Mouse (Mus musculus) intestine, embryonic 16.5 days (tissue): ENCODE results near the gene Gsx1. TPM values are rescaled to one million over a fixed set of nuclear protein-coding genes. Genes with fewer than 3 reads are reported as not detected.
A peak's percentile ranks its signal among the peaks of the same experiment; 100 is the strongest.

ENCODE experiments used
- ATAC-seq: fragments of 200-750 bp; cut with Nextera tagmentation; 2 replicates; pipeline ENCODE4 v1.8.0; 2017; ENCODE audit warnings: moderate TSS enrichment, moderate library complexity
- H3K27ac ChIP-seq: fragments of 300-500 bp; sonication (generic); 2 replicates; pipeline ENCODE4 v1.5.1; 2014; ENCODE audit warnings: mild to moderate bottlenecking, low read length
- H3K27me3 ChIP-seq: fragments of 300-500 bp; sonication (generic); replicated peaks from 2 replicates; pipeline ENCODE4 v1.6.1; 2014; ENCODE audit warnings: low read length, control low read depth, mixed read lengths; ENCODE audit not compliant: control insufficient read depth, insufficient read depth
- H3K36me3 ChIP-seq: fragments of 300-500 bp; sonication (generic); 2 replicates; pipeline ENCODE4 v1.6.1; 2014; ENCODE audit warnings: low read length, control low read depth; ENCODE audit not compliant: control insufficient read depth, insufficient read depth
- H3K4me1 ChIP-seq: fragments of 300-500 bp; sonication (generic); 2 replicates; pipeline ENCODE4 v1.6.1; 2014; ENCODE audit warnings: low read length, control low read depth, mixed read lengths; ENCODE audit not compliant: control insufficient read depth, insufficient read depth
- H3K4me2 ChIP-seq: fragments of 300-500 bp; sonication (generic); 2 replicates; pipeline ENCODE4 v1.6.1; 2014; ENCODE audit warnings: low read depth, low read length, control low read depth
- H3K4me3 ChIP-seq: fragments of 300-500 bp; sonication (generic); 2 replicates; pipeline ENCODE4 v1.5.1; 2014; ENCODE audit warnings: mild to moderate bottlenecking, low read length
- H3K9ac ChIP-seq: fragments of 300-500 bp; sonication (generic); 2 replicates; pipeline ENCODE4 v1.6.1; 2014; ENCODE audit warnings: low read depth, low read length
- H3K9me3 ChIP-seq: fragments of 300-500 bp; sonication (generic); 2 replicates; pipeline ENCODE4 v1.6.1; 2016; ENCODE audit warnings: low read length, control low read depth; ENCODE audit not compliant: control insufficient read depth
- WGBS: fragments of 180-500 bp; shearing (Covaris S2); extraction: QIAGEN DNeasy Blood & Tissue Kit; methylation state at CpG from one replicate; pipeline ENCODE4 v1.1.7; 2014; 5-methylcytosine and 5-hydroxymethylcytosine counted together
- polyA plus RNA-seq: library from polyadenylated mRNA; unstranded; fragments of >200 nt; fragmentation: Nextera tagmentation; extraction: Ambion mirVana; gene quantifications from 2 replicates; pipeline ENCODE4 v1.2.1, GENCODE M21; 2015

Gsx1 gene
- polyA plus RNA-seq, 1 experiment from 2014 or later, result not detected

DNA sequence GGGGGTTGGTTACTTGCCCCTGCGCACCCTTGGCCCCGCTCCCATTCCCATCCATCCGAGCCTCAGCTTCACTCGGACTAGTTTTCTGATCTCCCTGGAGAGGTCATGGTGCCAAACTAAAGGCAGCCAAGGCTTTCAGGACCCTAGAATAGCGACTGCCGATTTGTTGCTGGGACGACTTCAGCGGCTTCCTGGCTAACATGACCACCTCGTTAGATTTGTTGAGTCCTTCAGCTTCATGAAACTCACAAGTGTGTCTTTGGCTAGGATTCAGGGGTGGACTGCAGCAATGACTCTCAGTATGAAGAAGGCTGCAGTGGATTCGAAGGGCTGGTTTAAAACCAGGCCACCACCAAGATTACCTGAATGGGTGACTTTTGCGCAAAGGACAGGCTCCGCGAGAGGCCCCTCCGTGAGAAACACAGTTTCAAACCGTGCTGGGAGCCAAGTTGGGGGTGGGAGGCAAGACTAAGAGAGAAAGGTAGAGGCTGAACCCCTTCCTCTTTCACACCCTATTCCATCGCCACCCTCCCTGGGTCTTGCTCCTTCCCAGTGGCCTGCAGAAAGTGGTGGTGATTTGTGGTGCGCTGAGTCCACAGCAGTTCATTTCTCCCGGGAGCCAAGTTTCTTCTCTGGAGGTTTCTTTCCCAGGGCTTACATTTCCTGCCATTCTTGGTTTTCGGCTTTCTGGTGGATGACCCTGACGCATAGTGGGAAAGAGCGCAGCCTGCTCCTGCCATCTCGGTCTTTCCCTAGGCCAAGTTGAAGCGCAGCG is 3.5 kb downstream of the Gsx1 start:
- Histone ChIP-seq H3K4me1 (peaks cover 13% of the 10 kb centered on the region), H3K9me3 (no peaks in the 10 kb centered on the region), H3K27me3 (peaks cover 68% of the 10 kb centered on the region), H3K27ac (no peak overlapping the region), H3K9ac (no peak overlapping the region), H3K4me3 (no peak overlapping the region), H3K4me2 (no peak overlapping the region), H3K36me3 (no peaks in the 10 kb centered on the region)
- 1% methylated on average over 24 of the region's 24 CpGs for WGBS
- ATAC-seq, result no peak

DNA sequence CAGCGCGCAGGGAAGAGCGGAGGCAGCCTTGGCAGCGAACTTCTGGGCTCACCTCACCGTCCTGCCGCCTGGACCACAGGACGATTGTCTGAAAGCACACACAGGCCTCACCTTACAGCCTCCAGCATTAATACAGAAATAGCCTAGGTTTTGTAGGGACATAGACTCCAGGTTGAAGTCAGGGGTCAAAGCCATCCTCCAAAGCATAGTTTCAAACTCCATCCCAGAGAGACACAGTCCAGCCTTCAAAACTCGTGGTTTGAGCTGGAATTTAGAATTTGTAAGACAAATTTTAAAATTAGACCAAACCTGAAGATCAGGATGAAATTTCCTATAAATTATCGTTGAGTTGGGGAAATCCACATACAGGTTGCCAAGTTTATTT is 4.1 kb downstream of the Gsx1 start:
- no peaks in the 10 kb centered on the region for H3K9me3 ChIP-seq
- H3K27me3 ChIP-seq, result peaks cover 65% of the 10 kb centered on the region
- no peak overlapping the region for H3K4me2 ChIP-seq
- no peak for ATAC-seq
- no peak overlapping the region for H3K9ac ChIP-seq
- no peak overlapping the region for H3K27ac ChIP-seq
- WGBS, result 6% methylated on average over 9 of the region's 9 CpGs
- no peak overlapping the region for H3K4me3 ChIP-seq
- no peaks in the 10 kb centered on the region for H3K36me3 ChIP-seq
- peaks cover 13% of the 10 kb centered on the region for H3K4me1 ChIP-seq

DNA sequence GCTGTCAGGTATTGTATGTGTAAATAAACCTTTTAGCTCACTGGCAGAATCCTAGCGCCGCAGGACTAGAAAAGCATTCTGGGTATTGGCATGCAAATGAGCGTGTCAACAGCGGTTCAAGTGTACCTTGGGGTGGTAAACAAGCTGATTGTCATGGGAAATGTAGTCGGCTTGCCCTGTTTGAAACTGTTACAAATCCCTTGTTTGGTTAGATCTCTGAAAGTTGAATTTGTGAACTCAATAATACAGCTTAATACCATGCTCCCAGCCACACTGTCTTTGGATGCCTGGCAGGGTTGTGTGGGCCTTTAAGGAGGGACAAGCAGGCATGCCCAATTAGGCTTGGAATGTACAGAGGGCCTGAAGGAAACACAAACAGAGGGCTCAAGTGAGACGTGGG is 16.4 kb downstream of the Gsx1 start:
- Histone ChIP-seq H3K36me3 (no peaks in the 10 kb centered on the region), H3K4me3 (no peak overlapping the region), H3K27me3 (0 out of 2 replicates have a peak, but pooled peaks cover 6% of the 10 kb centered on the region), H3K27ac (no peak overlapping the region), H3K4me1 (no peaks in the 10 kb centered on the region), H3K9ac (no peak overlapping the region), H3K9me3 (no peaks in the 10 kb centered on the region), H3K4me2 (no peak overlapping the region)
- no peak for ATAC-seq
- WGBS, result 11% methylated on average over 6 of the region's 6 CpGs

GRCm38 (mm10) chr5:147207852-147208251 is 19.4 kb downstream of the Gsx1 start:
- no peak overlapping the region for H3K27ac ChIP-seq
- H3K27me3 ChIP-seq, result 0 out of 2 replicates have a peak, but pooled peaks cover 4% of the 10 kb centered on the region
- no peak overlapping the region for H3K4me3 ChIP-seq
- no peaks in the 10 kb centered on the region for H3K9me3 ChIP-seq
- H3K4me2 ChIP-seq, result no peak overlapping the region
- ATAC-seq, result no peak
- no peaks in the 10 kb centered on the region for H3K4me1 ChIP-seq
- 95% methylated on average over 20 of the region's 20 CpGs for WGBS
- no peaks in the 10 kb centered on the region for H3K36me3 ChIP-seq
- H3K9ac ChIP-seq, result no peak overlapping the region

DNA sequence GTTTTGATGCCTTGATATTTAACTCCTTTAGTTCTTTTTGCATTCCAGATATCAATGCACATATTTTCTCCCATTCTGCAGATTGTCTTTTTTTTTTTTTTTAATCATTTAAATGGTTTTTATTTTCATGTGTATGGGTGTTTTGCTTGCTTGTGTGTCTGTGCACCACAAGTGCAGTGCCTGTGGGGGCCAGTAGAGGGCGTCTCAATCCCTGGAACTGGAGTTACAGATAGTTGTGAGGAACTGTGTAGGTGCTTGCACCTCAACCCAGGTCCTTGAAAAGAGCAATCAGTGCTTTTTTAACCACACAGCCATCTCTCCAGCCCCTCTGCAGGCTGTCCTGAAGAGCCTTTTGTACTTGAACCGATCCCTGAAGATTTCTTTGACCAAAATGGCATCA is 20.0 kb downstream of the Gsx1 start:
- no peaks in the 10 kb centered on the region for H3K36me3 ChIP-seq
- H3K9ac ChIP-seq, result no peak overlapping the region
- H3K4me2 ChIP-seq, result no peak overlapping the region
- no peak overlapping the region for H3K4me3 ChIP-seq
- H3K9me3 ChIP-seq, result no peaks in the 10 kb centered on the region
- H3K27me3 ChIP-seq, result 0 out of 2 replicates have a peak, but pooled peaks cover 4% of the 10 kb centered on the region
- 66% methylated on average over 2 of the region's 2 CpGs for WGBS
- H3K4me1 ChIP-seq, result no peaks in the 10 kb centered on the region
- no peak overlapping the region for H3K27ac ChIP-seq
- ATAC-seq, result no peak

DNA sequence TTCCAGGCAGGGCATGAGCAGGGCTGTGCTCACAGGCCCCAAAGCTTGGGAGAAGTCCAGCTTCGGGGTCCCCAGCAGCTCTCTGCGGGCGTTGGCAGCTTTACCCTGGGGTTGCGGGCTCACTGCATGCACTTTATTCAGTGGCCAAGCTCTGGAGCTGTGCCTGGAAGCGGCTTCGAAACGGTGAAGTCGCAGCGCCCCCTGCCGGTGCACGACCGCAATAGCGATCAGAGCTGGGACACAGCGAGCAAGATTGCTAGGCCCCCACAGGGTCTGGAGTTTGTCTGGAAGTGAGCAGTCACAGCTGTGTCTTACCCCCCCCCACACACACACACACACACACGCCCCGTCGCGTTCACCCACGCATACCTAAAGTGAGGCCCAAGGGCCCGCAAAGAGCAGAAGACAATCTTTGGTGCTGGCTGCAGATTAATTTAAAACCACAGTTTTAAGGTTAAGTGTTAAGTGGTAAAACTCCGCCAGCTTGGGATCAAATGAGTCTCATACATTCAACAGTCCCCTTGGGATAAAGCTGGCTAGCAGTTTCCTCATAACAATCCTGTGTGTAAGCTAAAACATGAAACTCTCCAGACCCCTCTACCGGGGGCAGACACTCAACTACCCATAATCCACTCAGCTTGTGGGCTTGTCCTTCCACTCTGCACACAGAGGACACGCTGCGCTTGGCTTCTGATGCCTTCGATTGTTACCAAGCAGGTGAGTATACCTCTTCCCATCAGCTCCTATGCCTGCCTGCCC is 39.0 kb downstream of the Gsx1 start:
- Histone ChIP-seq H3K9ac (no peak overlapping the region), H3K27me3 (peaks cover 41% of the 10 kb centered on the region), H3K9me3 (no peaks in the 10 kb centered on the region), H3K27ac (no peak overlapping the region), H3K36me3 (no peaks in the 10 kb centered on the region), H3K4me1 (0 out of 2 replicates have a peak, but pooled peaks cover 3% of the 10 kb centered on the region), H3K4me3 (no peak overlapping the region), H3K4me2 (0 out of 2 replicates have a peak overlapping the region, but pooled peaks have one; percentile 11)
- peak; percentile 67 for ATAC-seq
- 12% methylated on average over 25 of the region's 25 CpGs for WGBS

- Histone ChIP-seq H3K4me1 (no peaks in the 10 kb centered on the region), H3K27me3 (no peaks in the 10 kb centered on the region), H3K4me2 (peak overlapping the region; percentile 10; the same call in 1 of the 2 replicates), H3K4me3 (no peak overlapping the region), H3K9ac (no peak overlapping the region), H3K9me3 (no peaks in the 10 kb centered on the region), H3K27ac (no peak overlapping the region), H3K36me3 (no peaks in the 10 kb centered on the region)
- WGBS, result 42% methylated on average over 21 of the region's 21 CpGs
- ATAC-seq, result peak; percentile 91
Observed at GRCm38 (mm10) chr5:147235406-147236309, 47.2 kb downstream of the Gsx1 start.
